Mouse (Mus musculus): Measurements from ENCODE around the gene Mrpl39. TPM values are rescaled to one million over a fixed set of nuclear protein-coding genes. Genes with fewer than 3 reads are reported as not detected.

Gene Mrpl39
- total RNA-seq, 2 experiments from 2014 or later, result 42.4 to 84.4 TPM

DNA sequence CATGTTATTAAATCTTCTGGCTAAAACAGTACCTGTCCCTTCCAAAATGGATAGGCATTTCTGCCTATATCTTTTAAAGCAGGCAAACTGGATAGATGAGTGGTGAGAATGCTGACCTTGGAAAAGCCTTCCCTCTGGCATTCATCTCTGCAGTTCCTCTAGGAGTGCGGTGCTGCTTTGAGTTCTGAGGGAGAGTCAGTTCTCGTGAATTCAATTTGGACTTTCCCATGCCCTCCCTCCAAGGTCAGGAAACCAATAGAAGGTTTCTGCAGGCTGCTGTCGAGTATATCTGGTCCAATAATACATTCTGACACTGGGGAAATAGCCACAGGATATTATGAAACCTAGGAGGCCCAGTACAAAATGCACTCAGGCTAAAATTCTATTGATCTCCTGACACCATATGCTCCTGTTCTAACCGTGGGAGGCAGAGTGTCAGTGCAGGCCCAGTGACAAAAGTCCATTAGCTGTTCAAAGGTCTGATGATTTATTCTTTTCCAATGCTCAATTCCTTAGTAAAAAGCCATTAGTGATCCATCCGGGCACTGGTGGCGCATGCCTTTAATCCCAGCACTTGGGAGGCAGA is 10.3 kb upstream of the Mrpl39 start:
- no peak for ATAC-seq (replicated peaks; ENCODE audit: low FRiP score, low TSS enrichment, poor library complexity, severe bottlenecking)

DNA sequence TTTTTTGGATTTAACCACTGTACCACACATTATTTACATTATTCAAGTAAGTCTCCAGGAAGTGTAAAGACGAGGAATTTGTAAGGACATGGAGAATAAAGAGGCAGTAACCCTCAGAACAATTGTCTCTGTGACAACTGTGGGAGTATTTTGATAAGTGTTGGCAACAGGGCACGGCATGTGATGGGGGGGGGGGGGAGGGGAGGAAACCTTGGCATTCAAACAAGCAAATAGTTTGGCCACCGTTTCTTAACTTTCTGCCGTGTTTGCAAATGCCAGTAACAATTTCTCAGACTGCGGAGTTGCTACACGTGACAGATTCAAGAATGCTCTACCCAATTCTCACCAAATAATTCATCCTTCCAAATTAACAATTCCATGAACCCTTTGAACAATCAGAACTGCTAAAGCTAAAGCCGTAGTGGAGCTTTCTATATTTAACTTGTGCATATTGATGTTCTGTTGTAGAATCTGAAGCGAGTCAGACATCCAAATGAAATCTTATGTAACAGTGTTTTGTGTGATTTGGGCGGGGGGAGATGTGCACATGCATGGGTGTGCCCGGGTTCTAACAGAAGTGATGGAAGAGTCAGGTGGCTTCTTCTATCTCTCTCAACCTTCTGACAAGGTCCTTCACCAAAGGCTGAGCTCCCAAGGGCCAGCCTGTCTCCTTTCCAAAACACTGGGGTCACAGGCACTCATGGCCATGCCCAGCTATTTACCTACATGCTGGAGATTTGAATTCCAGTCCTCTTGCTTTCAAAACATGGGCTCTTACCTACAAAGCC is 9.4 kb upstream of the Mrpl39 start:
- ATAC-seq (replicated peaks; ENCODE audit: low FRiP score, low TSS enrichment, poor library complexity, severe bottlenecking), result no peak

DNA sequence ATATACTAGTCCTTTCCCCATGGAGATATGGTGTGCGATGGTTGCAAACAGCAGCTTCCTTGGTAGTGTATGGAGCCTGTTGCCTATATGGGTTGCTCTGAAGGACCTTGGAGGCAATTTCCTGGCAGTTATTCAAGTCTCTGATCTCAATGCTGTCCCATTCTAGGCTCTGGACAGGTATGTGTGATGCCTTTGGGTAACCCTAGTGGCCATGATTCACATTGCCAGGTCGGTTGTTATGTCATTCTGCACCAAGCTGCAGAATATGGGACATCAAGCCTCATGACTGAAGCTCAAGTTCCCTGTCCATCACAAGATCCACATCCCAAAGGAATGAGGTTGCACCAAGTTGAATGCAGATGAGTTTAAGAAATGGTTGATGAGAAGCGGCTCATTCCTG is 1.8 kb upstream of the Mrpl39 start:
- ATAC-seq (replicated peaks; ENCODE audit: low FRiP score, low TSS enrichment, poor library complexity, severe bottlenecking), result 0 out of 2 replicates have a peak, but pooled peaks have one; percentile 39

DNA sequence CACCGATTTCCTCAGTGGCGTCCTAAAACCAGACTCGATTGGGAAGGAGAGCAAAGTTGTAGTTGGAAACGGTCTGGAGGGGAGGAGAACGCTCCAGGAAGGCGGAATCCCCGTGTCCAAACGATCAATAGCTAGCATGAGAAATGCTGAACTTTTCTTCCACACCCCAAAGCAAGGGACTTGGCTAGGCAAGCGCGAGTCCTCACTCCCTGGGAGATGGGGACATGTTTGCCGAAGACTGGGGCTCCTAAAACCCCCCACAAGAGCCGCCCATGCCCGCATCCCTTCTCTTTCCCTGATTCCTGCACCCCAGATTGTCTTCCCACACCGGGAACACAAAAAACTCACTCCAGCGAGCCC is 756 bp downstream of the Mrpl39 start:
- peak; percentile 26 for ATAC-seq (replicated peaks; ENCODE audit: low FRiP score, low TSS enrichment, poor library complexity, severe bottlenecking)

DNA sequence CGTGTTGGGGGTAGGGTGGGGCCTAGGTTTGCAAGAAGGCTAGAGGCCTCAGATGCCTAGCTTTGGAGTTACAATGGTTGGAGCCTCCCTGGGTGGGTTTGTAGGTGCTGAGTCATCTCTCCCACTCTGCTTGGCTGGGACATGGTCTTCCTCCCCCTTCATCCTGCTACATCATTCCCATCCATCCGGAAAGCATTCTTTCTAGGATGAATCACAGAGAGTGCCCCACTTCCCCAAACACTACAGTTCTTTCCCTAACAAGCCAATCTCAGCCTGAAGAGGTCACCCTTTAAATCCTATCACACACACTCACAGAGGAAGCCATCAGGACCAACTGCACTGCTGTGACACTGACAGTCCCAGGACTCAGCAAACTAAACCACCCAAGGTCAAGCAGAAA is 14.9 kb downstream of the Mrpl39 start:
- no peak for ATAC-seq (replicated peaks; ENCODE audit: low FRiP score, low TSS enrichment, poor library complexity, severe bottlenecking)

DNA sequence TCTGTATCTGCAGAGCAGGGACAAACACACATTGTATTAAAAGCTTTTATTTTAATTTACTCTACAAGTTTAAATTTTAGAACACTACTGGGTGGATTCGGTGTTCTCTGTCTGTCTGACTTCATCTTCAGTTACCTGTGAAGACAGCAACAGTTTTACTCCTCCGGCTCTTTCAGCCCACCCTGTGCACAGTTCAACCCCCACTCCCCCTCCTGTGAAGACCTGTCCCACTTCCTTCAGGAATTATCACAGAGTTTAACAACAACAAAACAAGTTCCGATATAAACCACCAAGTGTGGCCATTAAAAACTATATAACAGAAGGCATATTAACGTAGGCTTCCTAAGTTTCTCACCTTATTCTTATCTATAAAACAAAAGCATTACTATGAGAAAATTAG is 17.3 kb downstream of the Mrpl39 start:
- ATAC-seq (replicated peaks; ENCODE audit: low FRiP score, low TSS enrichment, poor library complexity, severe bottlenecking), result no peak

DNA sequence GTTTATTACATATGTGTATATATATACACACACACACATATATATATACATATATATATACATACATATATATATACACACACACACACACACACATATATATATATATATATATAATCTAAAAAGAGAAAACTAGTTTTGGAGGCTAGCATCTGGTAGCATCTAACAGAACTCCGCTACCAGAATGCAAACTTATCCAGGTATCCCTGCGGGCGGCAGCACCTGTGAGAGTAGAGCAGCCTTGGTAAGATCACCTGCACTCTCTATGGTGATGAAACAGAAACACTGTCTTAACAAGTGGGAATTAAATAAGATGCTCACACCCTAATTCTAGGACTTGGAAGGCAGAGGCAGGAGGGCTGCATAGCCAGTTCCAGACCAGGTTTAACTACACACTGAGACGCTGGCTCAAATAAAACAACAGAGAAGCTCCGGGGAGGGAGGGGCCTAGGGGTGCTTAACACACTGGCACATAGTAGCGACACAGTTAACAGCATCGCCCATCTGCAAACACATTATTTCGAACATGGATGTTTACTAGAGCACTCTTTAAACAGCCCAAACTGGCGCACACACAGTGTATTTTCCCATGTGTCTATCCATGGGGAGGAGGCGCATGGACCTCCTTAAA is 17.8 kb downstream of the Mrpl39 start:
- ATAC-seq (replicated peaks; ENCODE audit: low FRiP score, low TSS enrichment, poor library complexity, severe bottlenecking), result no peak

DNA sequence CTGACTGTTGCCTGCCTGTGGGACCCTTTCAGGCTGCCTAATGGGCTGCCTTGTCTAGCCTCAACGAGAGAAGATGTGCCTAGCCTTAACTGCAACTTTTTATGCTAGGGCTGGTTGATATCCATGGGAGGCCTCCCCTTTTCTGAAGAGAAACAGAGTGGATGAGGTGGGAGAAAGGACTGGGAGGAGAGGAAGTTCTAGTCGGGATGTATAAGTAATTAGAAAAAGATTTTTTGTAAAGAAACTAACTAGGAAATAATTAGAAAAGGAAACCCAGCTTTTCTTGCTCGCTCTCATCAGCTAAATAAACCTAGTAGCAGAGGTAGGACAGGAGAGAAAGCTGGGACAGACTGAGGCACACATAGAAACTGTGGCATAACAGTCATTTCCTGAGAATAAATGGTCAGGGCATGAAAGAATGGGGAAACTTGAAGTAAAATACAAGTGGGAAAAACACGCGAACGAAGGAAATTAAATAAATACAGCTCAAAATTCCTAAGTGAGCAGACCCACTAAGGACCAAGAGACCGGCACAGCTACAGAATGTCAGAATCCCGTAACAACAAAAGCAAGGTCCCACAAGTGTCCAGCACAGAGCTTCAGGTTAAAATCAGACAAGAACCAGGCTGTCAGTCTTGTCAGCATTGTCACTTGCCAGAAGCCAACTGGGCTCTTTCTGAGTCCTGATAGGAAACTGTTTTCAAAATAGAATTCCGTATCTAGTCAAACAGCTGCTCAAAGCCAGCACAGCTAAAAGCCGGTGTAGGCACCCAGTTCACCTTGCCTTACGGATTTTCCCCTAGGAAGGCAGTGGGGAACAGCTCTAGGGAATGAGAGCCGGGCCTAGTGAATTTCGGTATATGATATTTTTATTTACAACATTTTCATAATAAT is 18.6 kb downstream of the Mrpl39 start:
- ATAC-seq (replicated peaks; ENCODE audit: low FRiP score, low TSS enrichment, poor library complexity, severe bottlenecking), result no peak

DNA sequence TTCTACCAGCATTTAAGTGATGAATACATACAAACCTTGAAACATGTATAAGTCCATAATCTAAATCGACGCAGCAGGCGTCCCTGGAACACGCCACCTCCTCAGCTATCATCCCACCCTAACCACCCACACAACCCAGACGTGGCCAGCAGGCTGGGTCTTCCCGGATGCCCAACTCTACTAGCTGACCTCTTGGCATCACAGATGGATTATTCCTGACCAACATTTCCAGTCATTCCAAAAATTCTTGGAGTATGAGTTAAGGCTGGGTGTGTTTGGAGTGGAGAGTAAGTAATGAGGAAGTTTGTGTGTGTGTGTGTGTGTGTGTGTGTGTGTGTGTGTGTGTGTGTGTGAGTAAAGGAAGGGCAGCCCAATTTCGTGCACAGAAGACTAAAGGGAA is 19.3 kb downstream of the Mrpl39 start:
- ATAC-seq (replicated peaks; ENCODE audit: low FRiP score, low TSS enrichment, poor library complexity, severe bottlenecking), result no peak

DNA sequence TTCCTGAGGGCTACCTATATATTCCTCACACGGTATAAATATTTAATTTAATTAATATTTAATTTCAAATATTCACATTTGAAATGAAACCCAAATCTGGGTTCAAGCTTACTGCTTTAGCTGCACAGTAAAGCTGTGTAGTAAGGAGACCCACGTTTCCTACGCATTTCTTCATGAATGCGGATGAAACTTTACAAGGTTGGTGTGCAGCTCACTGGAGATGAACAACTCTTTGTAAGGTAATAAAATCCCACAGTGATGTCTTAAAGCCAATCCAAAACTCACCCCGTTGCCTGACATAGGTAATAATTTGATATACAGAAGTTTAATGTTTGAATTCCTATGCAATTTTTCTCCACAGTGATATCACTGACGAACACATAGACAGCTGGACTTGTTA is 20.6 kb downstream of the Mrpl39 start:
- ATAC-seq (replicated peaks; ENCODE audit: low FRiP score, low TSS enrichment, poor library complexity, severe bottlenecking), result no peak

DNA sequence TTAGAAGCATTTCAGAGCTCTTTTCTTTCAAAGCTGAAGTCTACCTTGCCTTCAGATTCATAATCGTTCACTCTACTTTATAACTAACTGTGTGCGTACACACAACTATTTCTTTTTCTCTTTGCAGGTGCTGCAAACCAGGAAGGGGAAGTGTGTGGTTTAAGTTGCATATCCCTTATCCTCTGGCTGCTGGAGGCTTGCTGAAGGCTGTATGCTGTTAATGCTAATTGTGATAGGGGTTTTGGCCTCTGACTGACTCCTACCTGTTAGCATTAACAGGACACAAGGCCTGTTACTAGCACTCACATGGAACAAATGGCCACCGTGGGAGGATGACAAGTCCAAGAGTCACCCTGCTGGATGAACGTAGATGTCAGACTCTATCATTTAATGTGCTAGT is 21.6 kb downstream of the Mrpl39 start:
- ATAC-seq (replicated peaks; ENCODE audit: low FRiP score, low TSS enrichment, poor library complexity, severe bottlenecking), result 0 out of 2 replicates have a peak, but pooled peaks have one; percentile 14

DNA sequence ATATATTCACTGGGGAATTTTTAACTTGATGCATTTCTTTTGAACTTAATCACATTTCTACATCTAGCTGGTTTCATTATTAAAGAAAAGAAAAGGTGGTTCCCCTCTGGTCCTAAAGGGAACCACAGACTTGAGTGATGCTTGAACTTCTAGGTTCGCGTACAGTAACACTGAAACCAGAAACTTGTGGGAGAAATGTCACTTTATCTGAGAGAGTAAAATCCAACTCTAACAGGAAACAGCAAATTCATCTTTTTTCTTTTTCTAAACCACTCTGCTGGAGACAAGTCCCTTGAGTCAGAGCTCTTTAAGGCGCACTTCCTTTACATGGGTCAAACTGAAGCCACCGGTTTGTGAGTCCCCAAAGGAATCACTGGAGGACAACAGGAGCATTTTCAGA is 22.4 kb downstream of the Mrpl39 start:
- ATAC-seq (replicated peaks; ENCODE audit: low FRiP score, low TSS enrichment, poor library complexity, severe bottlenecking), result no peak

DNA sequence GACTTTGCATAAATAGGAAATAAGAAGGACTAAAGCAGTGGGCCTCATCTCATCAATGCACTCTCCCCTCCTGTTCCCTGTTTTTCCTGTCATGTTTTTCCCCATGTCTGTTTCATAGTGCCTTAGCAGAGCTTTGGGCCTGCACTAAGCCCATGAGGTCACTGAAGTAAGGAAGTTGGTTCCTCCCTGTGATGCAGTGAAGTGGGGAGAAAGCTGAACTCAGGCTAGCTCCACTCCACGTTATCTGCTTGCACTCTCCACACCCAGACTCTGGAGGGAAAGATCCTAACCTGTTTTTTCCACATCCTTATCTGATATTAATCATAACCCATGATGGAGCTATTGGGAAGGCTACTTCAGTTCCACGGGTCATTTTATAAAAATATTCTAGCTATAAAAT is 26.9 kb downstream of the Mrpl39 start:
- ATAC-seq (replicated peaks; ENCODE audit: low FRiP score, low TSS enrichment, poor library complexity, severe bottlenecking), result no peak

DNA sequence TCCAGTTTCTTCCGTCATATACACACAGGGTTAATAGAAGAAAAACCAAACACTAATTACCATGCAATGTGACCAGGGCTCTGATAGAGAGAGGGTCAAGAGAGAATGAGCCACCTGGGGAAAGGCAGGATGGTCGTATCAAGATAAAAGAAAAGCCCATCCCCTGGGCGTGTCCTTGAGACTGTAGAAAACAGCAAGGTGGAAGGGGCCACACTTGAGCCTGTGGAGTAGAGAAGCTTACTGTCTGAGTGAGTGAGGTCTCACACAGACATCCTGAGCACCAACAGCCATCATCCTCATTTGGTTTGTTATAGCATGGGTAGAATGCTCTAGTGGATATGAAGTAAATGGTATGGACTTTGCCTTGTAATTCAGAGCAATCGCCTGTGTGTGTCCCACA is 27.7 kb downstream of the Mrpl39 start:
- no peak for ATAC-seq (replicated peaks; ENCODE audit: low FRiP score, low TSS enrichment, poor library complexity, severe bottlenecking)

DNA sequence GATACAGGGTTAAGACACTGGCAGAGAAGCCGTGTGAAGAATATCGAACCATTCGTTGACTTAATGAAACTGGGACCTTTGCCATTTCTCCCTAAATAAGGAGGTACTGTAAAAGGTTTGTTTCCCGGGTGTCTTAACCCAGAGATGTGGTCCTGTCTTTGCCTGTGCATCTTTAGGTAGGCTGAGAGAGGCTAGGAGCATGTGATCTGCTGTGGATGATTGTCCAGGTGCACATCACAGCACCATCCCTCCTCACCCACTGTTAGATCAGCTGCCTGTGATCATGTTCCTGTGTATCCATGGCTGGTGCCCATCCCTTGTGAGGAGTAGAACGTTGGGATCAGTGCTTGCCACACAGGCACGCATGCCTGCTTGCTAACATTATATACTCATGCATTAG is 29.0 kb downstream of the Mrpl39 start:
- ATAC-seq (replicated peaks; ENCODE audit: low FRiP score, low TSS enrichment, poor library complexity, severe bottlenecking), result no peak

DNA sequence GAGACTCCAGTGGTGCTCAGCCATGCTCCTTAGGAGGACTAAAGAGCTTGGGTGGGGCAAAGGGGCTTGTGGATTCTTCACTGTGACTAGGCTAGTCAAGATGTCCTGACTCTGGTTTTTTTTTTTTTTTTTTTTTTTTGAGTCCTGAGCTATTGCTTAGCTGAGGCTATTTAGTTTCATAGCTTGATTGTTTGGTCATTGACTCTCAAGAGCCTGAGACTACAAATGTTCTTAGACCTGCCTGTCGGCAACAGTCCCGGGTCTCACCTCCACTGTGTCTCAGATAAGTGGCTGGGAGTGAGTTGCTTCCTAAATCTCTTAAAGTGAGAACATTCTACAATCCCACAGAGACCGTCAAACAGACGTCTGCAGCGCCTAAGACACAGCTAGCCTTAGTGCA is 30.0 kb downstream of the Mrpl39 start:
- no peak for ATAC-seq (replicated peaks; ENCODE audit: low FRiP score, low TSS enrichment, poor library complexity, severe bottlenecking)

DNA sequence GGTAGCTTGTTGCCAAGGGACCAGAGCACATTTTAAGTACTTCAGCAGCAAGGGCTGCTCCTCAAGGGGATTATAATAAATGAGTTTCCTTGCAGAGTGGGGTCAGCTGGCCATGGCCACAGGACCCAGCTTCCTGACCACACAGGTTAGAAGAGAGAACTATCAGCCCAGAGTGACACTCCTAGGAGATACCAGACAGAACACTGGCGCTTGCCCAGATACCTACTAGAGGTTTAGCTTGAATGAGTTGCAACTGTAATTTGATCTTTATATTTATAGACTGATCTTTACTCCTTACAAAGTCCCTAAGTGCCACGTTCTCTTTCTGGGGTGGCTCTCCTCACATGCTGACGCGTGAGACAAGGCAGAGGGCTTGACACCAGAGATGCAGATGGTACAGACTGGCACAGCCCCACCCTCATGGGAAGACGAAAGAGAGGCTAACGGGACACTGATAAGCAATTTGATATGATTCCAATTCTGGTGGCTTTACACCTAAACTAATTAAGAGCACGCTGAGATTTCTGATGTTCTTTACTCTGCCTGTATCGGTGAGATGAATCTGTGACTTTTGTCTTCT is 30.8 kb downstream of the Mrpl39 start:
- no peak for ATAC-seq (replicated peaks; ENCODE audit: low FRiP score, low TSS enrichment, poor library complexity, severe bottlenecking)

DNA sequence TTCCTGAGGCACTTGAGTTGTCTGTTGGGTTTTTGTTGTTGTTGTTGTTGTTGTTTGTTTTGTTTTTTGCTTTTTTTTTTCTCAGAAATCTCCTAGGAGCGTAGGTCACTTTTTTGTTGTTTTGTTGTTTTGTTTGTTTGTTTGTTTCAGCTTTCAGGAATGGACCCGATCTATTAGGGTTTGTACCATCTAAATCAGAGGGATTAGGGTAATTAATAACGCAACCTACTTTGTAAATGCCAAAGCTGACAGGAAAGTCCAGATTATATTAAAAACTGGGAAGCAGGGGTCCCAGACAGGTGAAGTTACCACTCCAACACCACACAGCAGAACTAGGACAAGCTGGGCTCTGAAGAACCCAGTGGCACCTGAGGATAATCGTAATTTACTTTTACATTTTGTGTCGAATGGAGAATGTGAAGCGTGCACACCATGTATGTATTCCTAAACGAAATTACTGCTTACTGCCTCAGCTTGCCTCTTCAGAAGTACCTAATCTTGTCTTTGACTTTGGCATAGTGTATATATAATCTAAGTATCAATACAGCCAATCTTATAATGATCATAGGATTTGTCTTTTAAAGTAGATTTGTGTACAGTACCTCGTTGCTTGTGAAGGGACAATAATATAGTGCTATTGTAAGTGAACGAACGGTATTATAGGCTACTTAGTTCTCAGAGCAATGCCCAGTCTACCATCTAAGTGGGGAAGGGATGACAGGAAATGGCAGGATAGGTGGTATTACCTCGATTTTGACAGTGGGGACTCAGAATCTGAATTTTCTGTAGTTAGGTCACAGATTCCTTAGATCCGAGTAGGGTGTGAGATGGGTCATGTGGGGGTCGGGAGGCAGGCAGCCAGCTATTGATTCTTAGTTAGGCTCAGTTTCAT is 31.5 kb downstream of the Mrpl39 start:
- no peak for ATAC-seq (replicated peaks; ENCODE audit: low FRiP score, low TSS enrichment, poor library complexity, severe bottlenecking)
